Mouse (Mus musculus): ENCODE results near the gene Pnma5.
"Not testable (repeated sequence)": the region's sequence is repeated elsewhere in the genome, so short reads cannot be mapped to it uniquely, and the experiment has no call there.

Pnma5 gene

GRCm38 (mm10) chrX:73037003-73037402 lies at the start of gene Pnma5:
TSS of gene Pnma5 (minus strand) at chrX:73037103.
- DNase-seq: no peak

DNA sequence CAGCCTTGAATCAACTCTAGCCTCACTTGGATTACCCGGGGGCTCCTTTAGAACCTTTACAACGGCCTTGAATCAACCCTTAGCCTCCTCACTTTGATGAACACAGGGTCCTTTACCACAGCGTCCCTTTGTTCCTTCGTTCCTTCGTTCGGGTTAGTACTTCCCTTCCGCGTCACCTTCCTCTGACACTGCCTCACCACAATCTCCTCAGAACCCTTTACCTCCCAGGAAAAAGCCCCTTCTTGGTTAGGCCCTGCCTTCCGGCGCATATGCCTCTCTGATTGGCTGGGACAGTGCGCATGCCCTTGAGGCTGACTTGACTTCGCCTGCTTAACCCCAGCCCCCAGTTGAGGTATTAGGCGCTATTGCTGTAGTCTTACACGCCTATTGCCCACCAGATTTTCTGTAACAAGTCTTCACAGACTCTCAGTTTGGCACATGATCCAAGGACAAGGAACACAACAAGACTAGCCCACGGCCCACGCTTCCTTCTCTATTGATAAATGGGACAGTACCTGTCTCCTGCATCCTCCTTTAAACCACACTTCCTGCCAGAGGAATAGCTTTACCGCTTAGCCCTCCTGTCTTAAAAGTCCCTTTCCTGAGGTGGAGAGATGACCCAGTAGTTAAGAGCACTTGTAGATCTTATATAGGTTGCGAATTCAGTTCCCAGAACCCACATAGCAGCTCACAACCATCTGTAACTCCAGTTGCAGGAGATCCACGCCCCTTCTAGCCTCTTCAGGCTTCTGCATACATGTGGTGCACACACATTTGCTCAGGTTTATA lies 45.6 kb upstream of the Pnma5 start, which contains the start of gene Xlr4a:
TSS of gene Xlr4a (minus strand) at position 212 of the 789 bp plus-strand sequence.
- DNase-seq: not testable (repeated sequence)

- DNase-seq: not testable (repeated sequence)
Observed at GRCm38 (mm10) chrX:73066765-73067312, 29.9 kb upstream of the Pnma5 start.

DNA sequence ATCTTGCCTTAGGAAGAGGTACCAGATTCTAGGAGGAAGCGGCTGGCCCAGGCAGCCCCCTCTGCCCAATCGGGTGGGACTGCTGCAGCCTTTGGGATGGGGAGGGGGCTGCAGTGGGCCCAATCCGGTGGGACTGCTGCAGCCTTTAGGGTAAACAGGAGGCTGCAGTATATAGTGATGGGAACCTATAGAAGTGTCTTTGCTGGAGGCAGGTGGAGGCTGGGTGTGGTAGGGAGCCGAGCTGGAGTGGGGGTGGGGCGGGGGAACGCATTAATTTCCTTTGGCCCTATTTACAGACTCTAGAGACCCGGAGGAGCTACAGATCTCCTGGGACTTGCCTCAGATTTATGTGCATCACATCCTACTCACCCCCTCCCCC lies 27.5 kb upstream of the Pnma5 start, which contains the start of gene Pnma3:
TSS of gene Pnma3 (plus strand) at position 373 of the 379 bp plus-strand sequence.
- no peak for DNase-seq

DNA sequence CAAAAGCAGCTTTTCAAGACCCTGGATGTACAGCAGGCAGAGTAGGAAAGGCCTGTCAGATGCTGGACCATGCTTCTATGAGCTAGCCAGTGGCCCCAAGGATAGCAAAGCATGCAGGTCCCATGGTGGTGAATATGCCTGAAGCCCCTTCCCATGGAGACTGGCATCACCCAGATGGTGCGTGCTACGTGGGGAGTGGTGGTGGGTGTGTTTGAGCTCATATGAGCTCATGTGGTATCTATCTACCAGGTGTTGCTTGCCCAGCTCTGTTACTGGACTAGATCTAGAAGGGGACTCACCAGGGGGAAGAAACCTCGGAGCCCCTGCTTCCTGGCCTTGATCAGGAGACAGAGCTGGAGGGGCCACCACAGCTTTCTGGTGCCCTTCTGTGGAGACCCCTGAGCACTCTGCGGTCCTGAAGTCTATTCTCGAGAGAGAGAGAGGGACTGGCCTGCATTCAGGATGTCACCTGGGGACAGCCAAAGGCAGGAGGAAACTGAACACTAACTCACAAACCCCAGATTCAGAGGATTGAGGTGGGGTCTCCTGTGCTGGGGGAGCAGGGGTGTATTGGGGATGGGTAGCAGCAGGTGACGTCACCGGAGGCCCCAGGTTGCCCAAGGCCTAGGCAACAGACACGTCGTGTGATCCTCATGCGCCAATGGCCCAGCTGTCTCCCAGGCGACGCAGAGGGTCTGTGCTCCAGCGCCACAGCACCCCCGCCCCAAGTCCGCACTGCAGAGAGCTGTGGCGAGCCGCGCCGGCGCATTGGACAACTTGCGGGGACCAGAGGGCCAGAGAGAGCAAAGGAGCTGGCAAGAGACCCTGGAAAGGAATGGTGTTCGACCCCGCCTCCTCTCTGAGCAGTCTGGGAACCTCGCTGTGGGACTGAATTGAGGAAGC lies 26.9 kb upstream of the Pnma5 start:
- DNase-seq: peak; percentile 42

DNA sequence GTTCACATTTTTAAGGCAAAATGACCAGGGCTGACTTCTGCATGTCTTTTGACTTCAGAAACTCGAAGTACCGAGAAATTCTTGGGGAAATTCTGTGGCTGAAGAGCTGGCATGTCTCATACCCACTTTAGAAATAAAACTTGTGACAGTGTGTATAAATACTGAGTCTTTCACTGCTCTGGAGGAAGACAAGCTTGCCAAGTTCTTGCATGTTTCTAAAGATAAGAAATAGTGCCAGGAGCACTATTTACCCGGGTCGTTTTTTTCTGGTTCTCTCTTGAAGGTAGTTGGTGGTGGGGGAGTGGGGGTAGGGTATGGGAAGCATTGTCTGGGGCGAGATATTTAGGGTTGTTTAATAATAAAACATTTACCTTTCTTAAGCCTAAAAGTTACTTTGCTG lies 25.4 kb upstream of the Pnma5 start:
- DNase-seq: no peak

DNA sequence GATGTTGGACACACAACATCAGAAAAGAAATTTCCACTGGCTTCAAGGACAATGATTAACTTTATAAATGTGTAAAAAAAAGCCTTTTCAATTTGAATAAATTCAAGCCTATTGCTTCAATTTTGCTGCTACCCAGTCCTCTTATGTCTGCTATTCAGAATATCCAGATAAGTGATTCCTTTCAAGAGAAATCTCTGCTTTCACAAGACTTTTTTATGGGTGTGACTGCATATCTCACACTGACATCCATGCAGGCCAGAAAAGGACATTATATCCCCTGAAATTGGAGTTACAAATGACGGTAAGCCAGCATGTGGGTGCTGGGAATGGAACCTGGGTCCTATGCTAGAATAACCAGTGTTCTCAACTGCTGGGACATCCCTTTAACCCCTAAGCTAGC lies 24.6 kb upstream of the Pnma5 start:
- DNase-seq: no peak

DNA sequence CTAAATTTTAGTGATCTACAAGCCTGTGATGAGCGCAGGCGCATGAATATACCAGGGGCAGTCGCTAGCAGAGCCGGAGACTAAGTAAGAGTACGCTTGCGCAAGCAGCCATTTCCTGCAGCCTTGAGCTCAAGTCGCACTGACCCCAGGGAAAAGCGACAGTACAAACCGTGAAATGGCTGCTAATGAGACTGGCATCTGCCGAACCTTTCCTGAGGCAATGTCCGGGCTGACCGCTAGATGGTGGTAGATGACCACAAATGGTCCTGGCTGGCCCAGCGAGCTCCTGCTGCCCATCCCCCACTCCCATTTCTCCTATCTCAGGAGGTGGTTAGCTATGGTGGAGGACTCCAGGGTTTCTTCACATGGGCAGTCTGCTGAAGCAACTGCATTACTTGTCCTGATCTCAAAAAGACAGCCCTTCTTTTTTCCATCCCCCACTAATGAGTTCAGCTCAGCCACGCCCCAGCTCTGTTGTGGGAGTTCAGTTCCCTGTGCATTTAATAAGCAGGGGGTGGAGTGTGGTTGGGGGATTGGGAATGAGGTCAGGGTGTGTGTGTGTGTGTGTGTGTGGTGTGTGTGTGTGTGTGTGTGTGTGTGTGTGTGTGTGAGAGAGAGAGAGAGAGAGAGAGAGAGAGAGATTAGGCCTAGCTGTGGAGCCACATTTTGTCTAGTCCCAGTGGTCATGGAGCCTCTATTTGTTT lies 17.1 kb upstream of the Pnma5 start:
- DNase-seq: peak; percentile 88

DNA sequence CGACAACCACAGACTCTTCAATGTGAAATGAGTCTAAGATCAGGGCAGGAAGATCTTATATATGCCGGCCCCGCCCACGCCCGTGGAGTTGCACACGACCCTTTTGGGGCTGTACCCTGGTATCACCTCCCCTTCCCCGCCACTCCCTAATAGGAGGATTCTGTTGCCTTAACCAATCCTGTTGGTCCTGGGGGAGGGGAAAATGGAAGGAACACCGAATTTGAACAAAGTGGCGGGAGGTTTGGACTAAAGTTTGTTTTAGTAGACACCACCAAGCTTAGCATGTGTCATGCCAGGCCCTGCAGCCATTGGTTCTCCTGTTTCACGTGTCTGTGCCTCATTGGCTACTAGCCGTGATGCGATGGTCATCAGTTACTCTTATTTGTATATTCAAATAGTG lies 2.8 kb upstream of the Pnma5 start:
- no peak for DNase-seq

DNA sequence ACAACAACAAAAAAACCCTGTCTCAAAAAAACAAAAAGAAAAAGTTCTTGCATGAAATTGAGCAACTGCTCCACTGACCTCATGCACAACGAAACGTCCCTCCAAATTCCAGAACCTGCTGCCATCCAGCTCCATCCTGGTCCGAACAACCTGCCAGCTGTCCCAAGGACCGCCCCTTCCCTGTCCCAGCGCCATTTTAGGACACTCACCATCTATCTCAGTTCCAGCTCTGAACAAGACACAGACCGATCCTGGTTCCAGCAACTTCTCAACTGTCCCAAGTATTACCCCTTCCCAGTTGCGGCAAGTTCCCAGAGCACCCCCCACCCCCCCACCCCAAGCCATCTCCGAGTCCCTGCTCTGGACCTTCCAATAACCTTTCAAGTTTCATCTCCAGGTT lies 1.9 kb upstream of the Pnma5 start:
- no peak for DNase-seq

GRCm38 (mm10) chrX:73012846-73013245 lies 24.1 kb downstream of the Pnma5 start:
- DNase-seq: no peak

- peak; percentile 89 for DNase-seq
Observed at GRCm38 (mm10) chrX:73007597-73008479, 29.1 kb downstream of the Pnma5 start.

GRCm38 (mm10) chrX:73005678-73006077 lies 31.2 kb downstream of the Pnma5 start:
- DNase-seq: no peak

- no peak for DNase-seq
Observed at GRCm38 (mm10) chrX:73003110-73003509, 33.8 kb downstream of the Pnma5 start.

GRCm38 (mm10) chrX:72995542-72995941 lies 41.4 kb downstream of the Pnma5 start:
- DNase-seq: no peak

GRCm38 (mm10) chrX:72992291-72992919 lies 44.5 kb downstream of the Pnma5 start:
- no peak for DNase-seq

DNA sequence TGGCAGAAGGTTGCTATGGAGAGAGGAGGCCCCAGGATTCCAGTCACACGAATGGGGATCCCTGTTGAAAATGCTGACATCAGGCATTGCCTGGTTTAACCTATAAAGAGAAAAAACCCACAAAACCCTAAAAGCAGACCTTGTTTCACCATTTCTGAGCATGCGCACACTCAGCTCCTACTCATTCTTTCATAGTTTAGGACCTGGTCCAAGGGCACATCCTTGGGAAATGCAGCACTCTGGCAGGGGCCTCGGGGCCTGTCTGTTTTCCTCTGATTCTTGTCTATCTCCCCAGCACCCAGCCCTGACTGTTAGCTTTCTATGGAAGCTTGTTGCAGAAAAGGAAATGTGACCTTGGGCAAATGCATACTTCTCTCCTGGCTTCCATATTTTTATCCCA lies 46.3 kb downstream of the Pnma5 start:
- DNase-seq: no peak

DNA sequence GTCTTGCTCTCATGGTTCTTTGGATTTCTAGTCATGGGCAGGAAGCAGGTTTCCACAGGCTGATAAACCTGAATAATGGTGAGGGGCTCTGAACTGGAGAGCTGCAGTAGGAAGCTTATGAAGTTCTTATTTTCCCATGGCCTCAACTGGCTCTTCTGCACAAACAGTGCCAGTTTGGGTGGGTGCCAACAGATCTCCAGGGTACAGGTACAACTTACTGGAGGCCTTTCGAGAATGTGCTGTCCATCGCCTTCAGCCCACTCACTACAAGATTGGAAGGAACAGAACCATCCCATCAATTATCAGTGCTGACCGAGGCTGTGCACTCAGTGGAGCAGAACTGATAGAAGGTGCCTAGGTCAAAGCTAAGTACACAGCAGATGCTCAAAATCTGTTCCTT lies 48.5 kb downstream of the Pnma5 start:
- DNase-seq: no peak

DNA sequence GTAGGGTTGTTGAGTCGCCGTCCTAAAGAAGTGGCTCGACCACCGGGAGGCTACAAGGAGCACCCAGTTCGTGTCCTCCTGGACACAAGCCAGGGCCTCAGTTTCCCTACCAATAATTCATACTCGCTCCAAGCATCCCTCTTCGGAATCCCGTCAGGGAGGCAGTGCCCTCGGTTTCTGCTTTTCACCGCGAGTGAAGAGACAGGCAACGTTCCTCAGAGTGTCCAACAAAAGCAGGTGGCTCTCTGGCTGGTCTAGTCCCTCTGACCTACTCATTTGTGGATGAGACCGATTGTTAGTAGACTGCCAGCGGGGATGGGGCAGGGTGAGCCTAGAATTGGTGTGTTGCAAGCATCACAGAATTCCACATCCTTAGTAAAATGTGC lies 49.4 kb downstream of the Pnma5 start:
- no peak for DNase-seq

- no peak for DNase-seq
Observed at GRCm38 (mm10) chrX:72986841-72987519, 49.9 kb downstream of the Pnma5 start, which contains the start of gene Zfp185. TSS of gene Zfp185 (plus strand) at chrX:72987339.

GRCm38 (mm10) chrX:72985607-72986006 lies 51.3 kb downstream of the Pnma5 start:
- no peak for DNase-seq
